Mouse (Mus musculus) ES-Bruce4 (cell line): ENCODE data around the gene Myh9. TPM values are rescaled to one million over a fixed set of nuclear protein-coding genes. Genes with fewer than 3 reads are reported as not detected.
"Not testable (repeated sequence)": the region's sequence is repeated elsewhere in the genome, so short reads cannot be mapped to it uniquely, and the experiment has no call there.

Experiments
- H3K27ac ChIP-seq: 2 replicates; pipeline ENCODE4 v1.5.1; 2012; ENCODE audit warnings: low read length, inconsistent platforms; ENCODE audit not compliant: insufficient read depth
- H3K27me3 ChIP-seq: 2 replicates; pipeline ENCODE4 v1.6.1; 2012; ENCODE audit warnings: mild to moderate bottlenecking, low read length, inconsistent platforms; ENCODE audit not compliant: control insufficient read depth, poor library complexity, insufficient read depth, severe bottlenecking
- H3K36me3 ChIP-seq: 2 replicates; pipeline ENCODE4 v1.6.1; 2012; ENCODE audit warnings: inconsistent platforms, mild to moderate bottlenecking, low read length, moderate library complexity; ENCODE audit not compliant: control insufficient read depth, poor library complexity, insufficient read depth, severe bottlenecking
- H3K4me1 ChIP-seq: one replicate; pipeline ENCODE4 v1.8.1; 2011; ENCODE audit warnings: low read length; ENCODE audit not compliant: control insufficient read depth, insufficient read depth
- H3K4me3 ChIP-seq: 2 replicates; pipeline ENCODE4 v1.5.1; 2011; ENCODE audit warnings: low read depth, mild to moderate bottlenecking, low read length
- H3K9ac ChIP-seq: 2 replicates; pipeline ENCODE4 v1.6.1; 2012; ENCODE audit warnings: low read depth, mild to moderate bottlenecking, inconsistent platforms; ENCODE audit not compliant: poor library complexity, severe bottlenecking
- H3K9me3 ChIP-seq: replicated peaks from 2 replicates; pipeline ENCODE4 v1.6.1; 2012; ENCODE audit warnings: mild to moderate bottlenecking, low read length, inconsistent platforms; ENCODE audit not compliant: control insufficient read depth, poor library complexity, insufficient read depth, severe bottlenecking
- CTCF ChIP-seq: IDR thresholded peaks from one replicate; pipeline ENCODE4 v1.8.1; 2011; ENCODE audit warnings: low read depth, low read length
- EP300 ChIP-seq: IDR thresholded peaks from 2 replicates; pipeline ENCODE4 v1.6.1; 2011; ENCODE audit warnings: low read depth, low read length; ENCODE audit not compliant: insufficient read depth
- POLR2A ChIP-seq: IDR thresholded peaks from one replicate; pipeline ENCODE4 v1.8.1; 2011; ENCODE audit warnings: low read length; ENCODE audit not compliant: insufficient read depth
- polyA plus RNA-seq: library from polyadenylated mRNA; stranded (reverse); fragments of >200 nt; gene quantifications from 2 replicates; pipeline ENCODE4 v1.2.4, GENCODE M21; 2011; ENCODE audit warnings: low read depth; ENCODE audit not compliant: missing spikeins, insufficient read depth, insufficient read length

Myh9 gene
- polyA plus RNA-seq, 1 experiment = 601 TPM

DNA sequence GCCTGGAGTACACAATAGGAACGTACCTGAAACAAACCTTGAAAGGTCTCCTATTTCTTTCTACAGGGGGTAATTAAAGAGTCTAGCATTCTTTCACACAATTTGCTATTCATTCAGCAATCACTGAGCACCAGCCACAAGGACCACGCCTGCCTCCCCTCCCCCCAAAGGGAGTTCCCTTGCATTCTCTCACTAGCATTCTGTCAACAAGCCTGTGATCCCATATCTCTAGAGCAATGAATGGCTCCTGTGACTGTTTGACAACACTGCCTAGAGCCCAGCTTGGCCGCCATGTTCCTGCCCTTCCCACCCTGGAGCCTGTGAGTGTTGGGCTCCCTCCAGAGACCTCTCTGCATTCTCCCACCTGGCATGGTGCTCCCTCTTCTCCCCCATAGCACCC is 5.9 kb upstream of the Myh9 start:
- TF ChIP-seq EP300 (peak; percentile 98), POLR2A (no peak), CTCF (no peak)
- no peaks in the 10 kb centered on the region for H3K27me3 ChIP-seq
- H3K9ac ChIP-seq = no peak overlapping the region
- peaks cover 12% of the 10 kb centered on the region for H3K4me1 ChIP-seq
- peak overlapping the region; percentile 7; the same call in 1 of the 2 replicates for H3K4me3 ChIP-seq
- H3K9me3 ChIP-seq = no peaks in the 10 kb centered on the region
- H3K27ac ChIP-seq = peak overlapping the region; percentile 90
- H3K36me3 ChIP-seq = no peaks in the 10 kb centered on the region

- H3K36me3 ChIP-seq = no peaks in the 10 kb centered on the region
- no peaks in the 10 kb centered on the region for H3K27me3 ChIP-seq
- no peaks in the 10 kb centered on the region for H3K9me3 ChIP-seq
- H3K4me1 ChIP-seq = peaks cover 12% of the 10 kb centered on the region
- TF ChIP-seq POLR2A (no peak), EP300 (no peak), CTCF (no peak)
- peak overlapping the region; percentile 90 for H3K27ac ChIP-seq
- peak overlapping the region; percentile 31; the same call in 1 of the 2 replicates for H3K9ac ChIP-seq
- no peak overlapping the region for H3K4me3 ChIP-seq
Observed at GRCm38 (mm10) chr15:77847108-77847507, 5.1 kb upstream of the Myh9 start.

DNA sequence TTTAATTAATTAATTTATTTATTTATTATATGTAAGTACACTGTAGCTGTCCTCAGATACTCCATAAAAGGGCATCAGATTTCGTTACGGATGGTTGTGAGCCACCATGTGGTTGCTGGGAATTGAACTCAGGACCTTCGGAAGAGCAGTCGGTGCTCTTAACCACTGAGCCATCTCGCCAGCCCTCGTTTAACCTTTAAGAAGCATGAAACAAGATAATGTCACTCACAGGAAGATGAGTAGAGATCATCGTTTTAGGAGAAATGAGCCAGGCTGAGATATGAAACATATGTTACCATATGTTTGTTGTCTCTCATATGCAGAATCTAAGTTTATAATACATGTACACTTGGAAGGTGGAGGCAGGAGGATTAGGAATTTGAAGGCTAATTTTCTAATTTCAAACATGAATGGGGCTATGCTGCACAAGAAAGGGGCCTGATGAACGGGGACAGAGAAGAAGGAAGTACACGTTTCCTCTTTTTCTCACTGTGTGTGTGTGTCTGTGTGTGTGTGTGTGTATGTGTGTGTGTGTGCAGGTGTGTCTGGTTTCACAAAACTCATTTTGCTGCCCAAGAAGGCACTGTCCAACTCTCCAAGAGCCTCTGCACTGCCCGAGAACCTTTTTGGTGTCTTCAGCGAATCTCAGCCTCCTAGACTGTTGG is 4.1 kb upstream of the Myh9 start:
- not testable (repeated sequence) for H3K36me3 ChIP-seq, H3K9ac ChIP-seq, H3K9me3 ChIP-seq, H3K4me3 ChIP-seq, H3K27me3 ChIP-seq
- H3K4me1 ChIP-seq = peaks cover 12% of the 10 kb centered on the region
- H3K27ac ChIP-seq = peak overlapping the region; percentile 90

DNA sequence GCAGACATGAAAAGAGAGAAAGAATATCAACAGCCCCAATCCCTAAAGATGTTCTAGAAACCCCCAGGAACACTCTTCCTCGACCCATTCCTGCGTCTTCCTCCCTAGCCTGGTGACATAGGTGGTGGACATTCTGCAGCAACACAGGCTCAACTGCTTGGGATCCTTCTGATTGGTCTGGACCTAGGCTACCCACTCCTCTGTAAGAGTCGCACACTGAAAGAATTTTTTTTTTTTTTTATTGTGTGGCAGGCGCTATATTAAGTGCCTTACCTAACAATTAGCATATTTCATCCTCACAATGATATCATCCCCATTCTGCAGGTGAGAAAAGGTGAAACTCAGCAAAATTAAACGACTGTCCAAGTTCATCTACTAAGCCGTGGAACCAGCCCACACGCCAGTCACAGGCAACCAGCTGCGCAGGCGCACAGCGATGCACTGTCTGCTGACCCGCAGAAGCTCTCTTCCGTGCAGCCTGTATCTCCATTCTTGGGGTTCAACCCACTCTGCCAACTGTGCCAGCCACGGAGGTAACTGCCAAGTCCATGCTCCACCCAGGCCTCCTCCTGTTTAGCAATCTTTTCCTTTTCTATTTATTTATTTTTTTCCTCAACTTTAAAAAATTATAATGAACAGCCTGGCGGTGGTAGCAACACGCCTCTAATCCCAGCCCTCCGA is 3.1 kb upstream of the Myh9 start:
- peak overlapping the region; percentile 27 for H3K9ac ChIP-seq
- no peaks in the 10 kb centered on the region for H3K9me3 ChIP-seq
- no peaks in the 10 kb centered on the region for H3K27me3 ChIP-seq
- 0 out of 2 replicates have a peak overlapping the region, but pooled peaks have one; percentile 11 for H3K27ac ChIP-seq
- peaks cover 12% of the 10 kb centered on the region for H3K4me1 ChIP-seq
- no peaks in the 10 kb centered on the region for H3K36me3 ChIP-seq
- TF ChIP-seq POLR2A = no peak
- TF ChIP-seq EP300 = no peak
- no peak for TF ChIP-seq CTCF
- H3K4me3 ChIP-seq = peak overlapping the region; percentile 33

DNA sequence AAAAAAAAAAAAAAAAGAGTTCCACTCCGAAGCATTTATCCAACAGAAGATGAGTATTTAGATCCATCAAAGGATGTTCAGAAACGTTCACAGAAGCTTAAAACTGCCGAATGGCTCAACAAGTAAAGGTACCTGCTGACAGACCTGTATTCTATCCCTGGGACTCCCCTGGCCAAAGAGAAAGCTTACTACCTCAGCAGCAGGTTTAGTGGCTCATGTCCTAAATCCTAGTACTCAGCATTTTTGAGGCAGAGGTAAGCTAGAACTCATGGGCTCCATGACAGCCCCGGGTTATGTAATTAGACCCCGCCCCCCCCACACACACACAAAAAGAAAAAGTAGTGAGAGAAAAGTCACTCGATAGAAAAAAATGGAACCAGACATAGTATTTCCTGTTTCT is 2.1 kb upstream of the Myh9 start:
- no peaks in the 10 kb centered on the region for H3K9me3 ChIP-seq
- no peak overlapping the region; the same call in 1 of the 2 replicates for H3K27ac ChIP-seq
- H3K4me3 ChIP-seq = no peak overlapping the region
- no peaks in the 10 kb centered on the region for H3K36me3 ChIP-seq
- peaks cover 14% of the 10 kb centered on the region for H3K4me1 ChIP-seq
- H3K27me3 ChIP-seq = no peaks in the 10 kb centered on the region
- H3K9ac ChIP-seq = no peak overlapping the region
- TF ChIP-seq EP300 (no peak), CTCF (no peak), POLR2A (no peak)

- Histone ChIP-seq H3K9ac (peak overlapping the region; percentile 64), H3K27ac (peak overlapping the region; percentile 51), H3K4me3 (peak overlapping the region; percentile 29; the same call in 1 of the 2 replicates)
- not testable (repeated sequence) for H3K4me1 ChIP-seq, H3K27me3 ChIP-seq, H3K36me3 ChIP-seq, H3K9me3 ChIP-seq
- peak; percentile 45 for TF ChIP-seq POLR2A
Observed at GRCm38 (mm10) chr15:77843494-77844041, 1.6 kb upstream of the Myh9 start.
